Mouse (Mus musculus) right cerebral cortex, postnatal 36 days (tissue): ENCODE measurements around the gene Sde2.
A peak's percentile ranks its signal among the peaks of the same experiment; 100 is the strongest.
"Not testable (repeated sequence)": the region's sequence is repeated elsewhere in the genome, so short reads cannot be mapped to it uniquely, and the experiment has no call there.

Source experiments
- DNase-seq, 2 experiments: peaks; one replicate each; pipeline ENCODE4 v3.0.0; 2022; ENCODE audit warnings: low spot score in 2 of 2, mixed read lengths in 1 of 2

Gene Sde2

DNA sequence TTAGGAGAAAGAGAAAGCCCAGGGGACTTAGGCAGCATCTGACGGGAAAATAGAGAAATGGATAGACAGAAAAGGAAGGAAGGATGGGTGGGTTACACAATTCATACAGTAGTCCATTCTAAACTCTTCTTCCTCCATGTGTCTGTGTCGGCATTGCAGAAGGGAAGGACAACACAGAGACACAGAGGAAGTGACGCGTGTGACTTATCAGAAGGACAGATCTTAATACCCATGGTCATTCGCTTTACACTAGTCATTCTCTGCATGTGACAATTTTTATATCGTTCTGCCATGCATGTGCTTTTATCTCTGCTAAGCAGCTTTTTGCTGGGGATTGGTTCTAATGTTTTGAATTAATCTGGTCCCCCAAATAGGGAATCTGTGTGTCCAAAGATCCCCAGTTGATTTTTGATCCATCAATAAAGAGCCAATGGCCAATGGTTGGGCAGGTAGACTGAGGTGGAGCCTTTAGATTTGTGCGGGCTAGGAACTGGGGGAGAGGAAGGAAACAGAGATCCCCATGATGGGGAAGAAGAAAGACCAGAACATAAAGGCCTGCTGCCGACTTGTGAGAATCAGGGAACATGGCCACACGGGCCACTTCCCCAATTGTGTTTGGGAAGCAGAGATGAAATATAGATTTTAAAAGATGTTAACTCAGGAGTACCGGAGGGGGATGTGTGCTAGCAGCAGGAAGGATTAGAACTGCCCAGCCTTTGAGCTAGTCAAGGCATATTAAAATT is 15.5 kb upstream of the Sde2 start:
- no peak for DNase-seq

DNA sequence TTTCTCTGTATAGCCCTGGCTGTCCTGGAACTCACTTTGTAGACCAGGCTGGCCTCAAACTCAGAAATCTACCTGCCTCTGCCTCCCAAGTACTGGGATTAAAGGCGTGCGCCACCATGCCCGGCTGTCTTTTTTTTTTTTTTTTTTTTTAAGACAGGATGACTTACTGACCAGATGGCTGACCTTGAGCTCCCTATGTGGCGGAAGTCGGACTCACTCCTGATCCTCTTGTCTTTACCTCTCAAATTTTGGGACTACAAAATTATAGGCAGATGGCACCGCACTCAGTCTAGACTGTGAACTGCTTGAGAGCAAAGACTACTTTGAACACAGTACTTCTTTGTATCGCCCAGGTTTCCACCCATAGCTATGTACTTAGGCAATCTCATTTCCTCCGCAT is 14.5 kb upstream of the Sde2 start:
- not testable (repeated sequence) for DNase-seq

DNA sequence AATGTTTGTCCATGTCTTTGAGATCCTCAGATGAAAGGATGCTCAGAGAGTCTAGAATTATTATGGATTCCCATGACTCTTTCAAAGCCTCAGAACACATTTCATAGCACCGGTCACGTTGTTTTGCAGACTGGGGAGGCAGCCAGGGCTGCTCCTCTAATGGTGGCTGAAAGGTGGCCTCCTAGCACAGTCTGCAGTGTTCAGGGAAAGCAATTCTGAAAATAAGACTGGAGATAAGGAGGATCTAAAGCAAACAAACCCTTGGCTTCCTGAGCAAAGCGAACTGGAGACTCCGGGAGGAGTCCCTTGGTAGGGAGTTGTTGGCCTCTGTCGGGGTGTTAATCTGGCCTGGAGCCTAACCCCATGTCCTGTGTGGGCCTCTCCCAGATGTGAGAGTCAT is 13.7 kb upstream of the Sde2 start:
- no peak for DNase-seq

DNA sequence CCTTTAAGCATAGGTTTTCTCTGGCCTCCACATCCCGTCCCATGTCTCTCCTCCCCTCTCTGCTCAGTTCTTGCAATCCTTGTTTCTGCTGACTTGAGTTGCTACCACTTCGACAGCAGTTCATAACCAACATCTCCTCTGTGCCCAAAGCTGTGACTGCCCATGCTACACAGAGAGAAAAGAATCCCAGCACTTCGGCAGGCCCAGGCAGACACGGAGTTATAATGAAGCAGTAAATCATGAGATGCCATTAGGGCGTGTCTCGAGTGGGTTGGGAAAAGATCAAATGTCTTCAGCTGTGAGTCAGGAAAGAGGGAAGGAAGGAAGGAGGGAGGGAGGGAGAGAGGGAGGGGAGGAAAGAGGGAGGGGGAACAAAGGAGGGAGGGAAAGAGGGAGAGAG is 12.9 kb upstream of the Sde2 start:
- DNase-seq: no peak

DNA sequence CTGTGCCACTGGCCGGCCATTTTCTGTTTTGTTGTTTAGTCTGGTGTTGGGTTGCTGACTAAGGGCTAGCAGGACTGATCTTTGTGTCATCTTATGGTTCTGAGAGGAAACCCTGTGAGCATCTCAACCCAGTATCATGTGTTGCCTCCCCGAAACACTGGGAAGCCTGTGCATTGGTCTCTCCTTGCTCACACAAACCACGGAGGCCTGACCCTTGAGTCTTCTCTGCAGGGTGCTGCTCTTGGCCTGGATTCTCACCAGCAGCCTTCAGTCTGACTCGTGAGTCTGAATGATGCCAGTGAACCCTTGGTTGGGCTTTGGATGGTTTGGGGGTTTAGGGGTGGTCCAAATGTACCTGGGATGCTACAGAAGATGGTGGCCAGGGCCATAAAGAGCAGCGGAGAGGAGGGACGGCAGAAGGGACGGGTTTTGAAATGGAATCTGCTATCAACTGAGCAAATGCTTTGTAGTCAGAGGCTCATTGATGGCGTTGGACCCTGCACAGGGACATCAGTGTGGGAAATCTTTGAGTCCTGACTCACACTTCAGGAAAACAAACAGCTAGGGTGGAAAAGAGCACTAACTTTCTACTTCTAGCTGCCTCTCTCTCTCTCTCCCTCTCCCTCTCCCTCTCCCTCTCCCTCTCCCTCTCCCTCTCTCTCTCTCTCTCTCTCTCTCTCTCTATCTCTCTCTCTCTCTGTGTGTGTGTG is 11.6 kb upstream of the Sde2 start:
- no peak for DNase-seq

DNA sequence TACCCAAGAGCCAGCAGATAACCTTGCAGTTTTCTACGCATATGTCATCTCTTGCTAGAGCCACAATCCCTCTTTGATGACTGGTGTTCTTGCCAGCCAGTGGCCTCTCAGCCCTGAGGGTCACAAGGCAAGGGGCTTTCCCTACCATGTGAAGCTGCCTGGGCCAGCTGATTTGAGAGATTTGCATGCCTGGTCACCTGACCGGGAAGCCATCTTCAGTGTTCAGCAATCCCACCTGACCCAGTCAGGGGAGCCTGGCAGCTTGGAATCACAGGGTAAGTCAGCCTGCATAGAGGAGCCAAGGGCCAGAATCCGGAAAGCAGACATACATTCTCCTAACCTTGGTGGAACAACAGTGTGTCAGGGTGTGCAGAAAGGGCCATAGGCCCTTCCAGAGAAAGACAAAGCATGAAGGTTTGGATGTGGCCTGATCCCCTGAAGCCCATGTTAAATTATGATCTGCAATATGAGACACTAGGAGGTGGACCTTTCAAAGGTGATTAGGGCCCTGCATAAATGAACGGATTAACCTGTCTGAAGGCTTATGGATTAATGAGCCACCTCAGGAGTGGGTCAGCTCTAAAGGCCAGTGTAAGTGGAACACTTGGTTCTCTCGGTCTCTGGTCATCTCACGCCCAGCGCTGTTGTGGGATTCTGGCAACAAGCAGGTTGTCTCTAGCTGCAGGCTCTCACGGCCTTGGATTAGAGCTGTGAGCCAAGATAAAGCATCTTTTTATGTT is 9.2 kb upstream of the Sde2 start:
- DNase-seq: no peak

DNA sequence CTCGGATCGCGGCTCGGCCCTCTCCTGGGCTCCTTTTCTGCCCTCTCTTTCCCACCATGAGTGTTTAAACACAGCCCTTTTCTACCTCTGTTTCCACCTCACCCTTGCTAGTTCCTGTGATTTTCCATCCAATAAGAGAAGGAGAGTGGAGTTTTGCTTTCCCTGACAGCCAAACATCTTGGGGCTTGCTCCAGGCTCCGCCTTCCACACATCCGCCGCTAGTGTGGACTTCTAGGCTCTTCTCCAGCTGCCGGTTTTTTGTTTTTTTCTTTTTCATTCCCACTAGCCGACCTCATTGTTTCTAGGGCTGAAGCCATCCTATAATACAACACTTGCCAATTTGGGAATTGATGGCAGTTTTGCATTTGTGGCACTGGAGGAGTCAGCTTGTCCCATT is 2.8 kb upstream of the Sde2 start:
- DNase-seq: peak; percentile 44 to 65

DNA sequence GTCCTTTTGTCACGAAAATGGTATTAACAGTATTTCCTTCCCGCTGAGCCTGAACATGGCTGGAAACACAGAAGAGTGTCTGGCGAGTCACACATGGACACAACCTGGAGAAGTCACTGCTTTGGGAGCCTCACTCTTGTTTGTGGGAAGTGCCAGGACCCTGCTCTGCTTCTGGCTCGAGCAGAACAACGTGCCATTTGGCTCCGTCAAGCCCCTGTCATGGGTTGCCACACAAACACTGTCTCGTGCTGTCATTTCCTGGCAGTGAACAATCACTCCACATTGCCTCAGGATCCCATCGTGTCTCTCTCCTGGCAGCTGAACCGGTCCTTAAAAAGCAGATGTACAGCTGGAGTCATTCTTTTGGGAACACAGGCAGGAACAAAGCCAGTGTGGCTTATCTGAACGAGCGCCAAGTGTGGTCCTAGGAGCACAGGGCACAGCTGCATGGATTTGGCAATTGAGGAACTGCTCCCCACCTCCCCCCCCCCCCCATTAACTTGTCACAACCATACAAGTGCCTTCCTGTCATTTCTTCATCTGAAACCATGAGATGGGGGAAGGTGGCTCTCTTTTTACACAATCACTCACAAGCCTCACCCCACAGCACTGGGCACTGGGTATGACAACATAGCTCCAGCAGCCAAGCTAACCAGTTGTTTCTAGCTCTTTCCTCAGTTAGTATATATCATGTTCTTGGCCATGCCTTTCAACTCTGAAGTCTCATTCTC is 2.3 kb upstream of the Sde2 start:
- DNase-seq: peak; percentile 13 to 14

DNA sequence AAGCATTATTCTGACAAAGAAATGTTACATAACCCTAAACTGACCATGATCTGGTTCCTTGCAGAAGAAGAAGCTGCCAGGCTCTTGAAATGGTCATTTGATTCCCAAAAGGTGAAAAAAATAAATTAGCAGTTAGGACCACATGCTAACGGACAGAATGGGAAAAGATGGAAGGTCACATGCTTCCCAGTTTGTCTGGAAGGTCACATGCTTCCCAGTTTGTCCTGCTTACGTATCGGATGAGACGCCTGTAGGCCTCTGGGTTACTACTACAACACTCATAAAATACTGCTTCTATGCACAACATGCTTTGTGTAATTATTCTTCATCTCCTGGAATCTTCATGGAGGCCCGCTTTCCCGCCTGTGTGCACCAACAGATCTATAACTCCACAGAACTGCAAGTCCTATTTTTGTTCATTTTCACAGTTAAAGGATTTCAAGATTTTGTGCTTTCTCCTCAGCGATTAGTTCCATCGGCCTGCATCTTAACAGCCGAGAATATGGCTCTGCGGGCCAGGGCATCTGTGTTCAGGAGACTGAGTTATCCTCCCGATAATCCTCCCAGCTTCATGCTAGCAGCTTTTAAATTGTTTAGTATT is 1.1 kb upstream of the Sde2 start:
- no peak for DNase-seq

DNA sequence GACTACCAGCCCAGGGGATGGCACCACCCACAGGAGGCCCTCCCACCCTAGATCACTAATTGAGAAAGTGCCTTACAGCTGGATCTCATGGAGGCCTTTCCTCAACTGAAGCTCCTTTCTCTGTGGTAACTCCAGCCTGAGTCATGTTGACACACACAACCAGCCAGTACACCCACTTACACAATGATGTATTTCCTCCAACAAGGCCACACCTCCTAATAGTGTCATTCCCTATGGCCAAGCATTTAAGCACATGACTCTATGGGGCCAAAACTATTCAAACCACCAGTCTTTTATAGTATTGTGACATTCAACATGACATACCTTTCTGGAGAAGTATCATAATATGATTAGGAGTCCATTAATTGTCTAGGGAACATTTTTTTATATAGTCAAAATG is 7.8 kb downstream of the Sde2 start:
- no peak for DNase-seq

DNA sequence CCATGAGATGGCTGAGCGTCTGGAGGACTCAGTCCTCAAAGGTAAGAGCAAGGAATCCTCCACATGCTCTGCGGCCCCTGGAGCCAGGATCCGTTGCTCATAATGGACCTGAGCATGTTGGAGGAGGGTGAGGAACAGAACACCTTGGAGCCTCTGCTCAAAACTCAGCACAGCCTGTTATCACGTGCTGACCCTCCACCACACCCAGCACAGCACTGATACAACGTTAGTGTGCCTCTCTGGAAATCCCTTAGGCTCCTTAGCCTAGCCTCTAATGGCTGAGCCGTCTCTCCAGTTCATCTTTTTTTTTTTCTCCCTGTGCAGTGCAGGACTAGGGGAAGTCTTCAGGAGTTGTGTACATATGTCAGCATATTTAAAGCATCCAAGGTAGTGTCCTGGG is 9.1 kb downstream of the Sde2 start:
- DNase-seq: no peak

DNA sequence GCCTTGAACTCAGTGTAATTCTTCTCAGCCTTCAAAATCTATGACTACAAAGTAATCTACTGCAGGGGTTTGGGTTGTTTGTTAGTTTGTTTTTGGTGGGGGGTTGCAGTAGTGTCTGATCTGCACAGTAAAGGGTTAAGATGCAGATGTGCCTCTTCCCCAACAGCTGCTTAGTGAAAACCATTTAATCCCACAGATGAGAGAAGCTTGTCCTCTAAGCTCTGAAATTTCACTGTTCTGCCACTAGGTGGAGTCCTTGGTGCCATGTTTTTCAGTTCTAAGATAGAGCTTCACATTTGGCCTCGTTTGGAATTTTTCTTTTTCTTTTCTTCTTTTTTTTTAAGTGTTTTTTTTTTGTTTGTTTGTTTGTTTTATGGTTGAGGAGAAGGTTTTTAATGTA is 12.7 kb downstream of the Sde2 start:
- no peak for DNase-seq

DNA sequence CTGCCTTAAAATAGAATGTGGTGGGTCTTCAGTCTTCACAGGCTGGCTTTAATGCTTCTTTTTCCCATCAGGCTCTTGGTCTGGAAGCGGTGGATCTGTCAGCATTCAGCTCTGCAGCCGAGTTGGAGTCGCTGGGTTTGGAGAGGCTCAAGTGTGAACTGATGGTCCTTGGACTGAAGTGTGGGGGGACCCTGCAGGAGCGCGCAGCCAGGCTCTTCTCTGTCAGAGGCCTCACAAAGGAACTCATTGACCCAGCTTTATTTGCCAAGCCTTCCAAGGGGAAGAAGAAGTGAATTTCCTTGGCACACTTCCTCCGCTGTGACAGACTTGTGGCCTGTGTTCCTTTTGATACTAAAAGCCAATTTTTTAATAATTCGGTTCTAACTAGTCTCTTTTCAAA is 15.1 kb downstream of the Sde2 start:
- DNase-seq: no peak

DNA sequence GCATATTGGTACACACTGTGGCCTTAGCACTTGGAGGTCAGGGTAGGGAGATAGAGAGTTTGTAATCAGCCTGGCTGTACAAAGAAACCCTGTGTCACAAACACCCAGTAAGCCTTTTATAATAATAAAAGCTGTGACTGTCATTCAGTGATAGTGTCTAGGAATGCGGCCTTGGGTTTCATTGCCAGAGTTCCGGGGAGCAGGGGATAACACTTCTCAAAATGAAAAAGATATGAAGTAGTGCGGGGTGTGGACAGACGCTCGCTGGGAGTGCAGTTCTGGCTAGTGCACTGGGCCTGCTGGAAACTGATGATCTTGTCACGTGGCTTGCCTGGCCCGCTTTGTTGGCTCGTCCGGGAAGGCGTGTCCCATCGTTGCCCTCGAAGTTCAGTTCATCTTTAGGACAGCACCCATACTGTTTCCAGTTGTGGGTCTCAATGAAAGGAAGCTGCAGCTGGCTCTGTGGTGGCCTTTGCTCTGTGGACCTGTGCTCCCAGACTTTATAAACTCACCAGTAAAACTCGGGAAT is 19.3 kb downstream of the Sde2 start:
- DNase-seq: no peak

DNA sequence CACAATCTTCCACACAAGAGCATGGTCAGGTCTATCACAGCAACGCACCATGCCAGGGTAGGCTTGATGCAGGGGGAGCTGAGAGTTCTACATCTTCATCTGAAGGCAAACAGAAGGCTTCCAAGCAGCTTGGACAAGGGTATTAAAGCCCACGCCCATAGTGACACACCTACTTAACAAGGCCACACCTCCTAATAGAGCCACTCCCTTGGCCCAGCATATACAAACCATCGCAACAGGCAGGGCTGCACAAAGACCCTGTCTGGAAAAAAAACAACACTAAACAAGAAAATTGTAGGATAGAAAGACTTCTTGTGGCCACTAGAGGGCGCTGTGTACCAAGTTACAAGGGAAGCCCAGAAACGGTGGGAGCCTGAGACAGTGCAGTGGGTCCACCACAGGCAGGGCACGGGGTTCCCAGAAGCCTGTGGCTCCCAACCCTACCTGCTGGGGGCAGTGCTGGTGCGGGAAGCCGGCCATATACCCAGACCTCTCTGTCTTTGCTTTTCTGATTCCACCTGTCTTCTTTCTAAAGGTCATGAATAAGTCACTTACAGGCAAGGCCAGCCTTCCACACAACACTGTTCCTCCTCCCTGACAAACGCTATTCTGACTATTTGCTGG is 23.0 kb downstream of the Sde2 start:
- no peak for DNase-seq

DNA sequence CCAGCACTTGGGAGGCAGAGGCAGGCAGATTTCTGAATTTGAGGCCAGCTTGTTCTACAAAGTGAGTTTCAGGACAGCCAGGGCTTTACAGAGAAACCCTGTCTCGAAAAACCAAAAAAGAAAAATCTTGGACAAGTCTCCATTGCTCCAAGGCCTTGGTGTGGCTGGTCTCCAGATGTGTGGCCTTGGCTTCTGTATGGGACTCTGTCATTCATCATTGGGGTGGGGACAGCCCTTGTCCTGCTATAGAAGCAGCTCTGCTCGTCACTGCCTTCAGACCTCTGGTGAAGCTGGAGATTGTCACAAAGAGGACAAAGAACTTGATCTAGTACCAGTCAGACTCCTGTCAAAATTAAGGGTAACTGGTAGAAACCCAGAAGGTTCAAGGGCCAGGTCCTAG is 23.7 kb downstream of the Sde2 start:
- DNase-seq: no peak

DNA sequence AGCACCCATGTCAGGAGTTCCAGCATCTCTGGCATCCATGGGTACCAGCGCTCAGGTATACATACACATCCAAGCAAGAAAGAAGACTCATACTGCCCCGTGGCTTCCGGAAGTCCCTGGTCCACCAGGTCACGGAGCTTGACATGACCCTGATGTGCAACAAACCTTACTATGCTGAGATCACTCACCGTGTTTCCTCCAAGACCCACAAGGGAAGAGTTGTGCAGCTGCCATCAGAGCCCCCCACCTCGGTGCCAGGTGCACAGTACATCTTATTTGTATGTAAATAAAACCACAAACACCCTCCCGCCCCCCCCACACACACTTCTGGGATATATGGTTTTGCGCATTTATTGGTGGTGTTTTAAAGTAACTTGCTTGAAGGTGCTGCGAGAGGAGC is 24.2 kb downstream of the Sde2 start:
- no peak for DNase-seq

DNA sequence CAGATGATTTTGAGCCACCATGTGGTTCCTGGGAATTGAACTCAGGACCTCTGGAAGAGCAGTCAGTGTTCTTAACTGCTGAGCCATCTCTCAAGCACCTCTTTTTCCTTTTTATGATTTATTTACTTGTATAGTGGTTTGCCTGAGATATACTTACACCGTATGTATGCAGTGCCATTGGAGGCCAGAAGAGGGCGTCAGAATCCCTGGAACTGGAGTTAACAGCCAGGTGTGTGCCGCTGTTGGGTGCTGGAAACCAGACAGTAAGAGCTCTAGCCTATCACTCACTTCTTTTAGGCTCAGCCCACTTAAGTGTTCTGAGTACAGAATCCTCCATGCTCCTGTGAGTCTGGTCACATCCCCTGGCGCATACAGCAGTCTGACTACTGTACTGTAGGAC is 26.5 kb downstream of the Sde2 start:
- DNase-seq: no peak

DNA sequence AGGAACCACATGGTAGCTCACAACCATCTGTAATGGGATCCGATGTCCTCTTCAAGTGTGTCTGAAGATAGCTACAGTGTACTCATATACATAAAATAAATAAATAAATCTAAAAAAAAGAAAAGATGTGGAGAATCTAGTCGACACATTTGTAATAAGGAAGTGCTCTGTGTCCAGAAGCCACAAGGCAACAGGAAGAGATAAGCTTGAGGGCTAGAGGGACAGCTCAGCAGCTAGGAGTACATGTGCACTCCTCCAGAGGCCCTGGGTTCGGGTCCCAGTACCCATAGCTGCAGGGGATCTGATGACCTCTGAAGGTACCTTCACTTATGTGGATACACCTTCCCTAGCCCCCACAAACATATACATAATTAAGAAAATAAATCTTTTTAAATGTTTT is 30.8 kb downstream of the Sde2 start:
- no peak for DNase-seq

DNA sequence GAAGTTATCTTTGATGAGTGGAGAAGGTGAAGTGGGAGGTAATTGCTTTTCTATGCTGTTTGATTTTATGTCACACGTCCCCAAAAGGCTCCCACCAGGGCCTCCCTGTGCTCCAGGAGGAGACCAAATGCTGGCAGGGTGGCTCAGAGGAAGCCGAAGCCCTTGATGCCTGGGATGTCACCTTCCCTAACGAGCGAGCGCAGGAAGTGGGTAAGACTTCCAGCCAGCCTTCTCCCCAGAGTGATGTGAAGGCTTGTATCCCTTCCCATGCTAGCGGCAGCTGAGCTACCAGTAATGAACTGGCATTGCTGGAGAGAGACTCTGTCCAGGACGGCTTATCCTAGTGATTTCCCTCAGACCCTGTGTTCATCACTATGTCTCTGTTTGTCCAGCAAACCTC is 32.8 kb downstream of the Sde2 start:
- DNase-seq: no peak

DNA sequence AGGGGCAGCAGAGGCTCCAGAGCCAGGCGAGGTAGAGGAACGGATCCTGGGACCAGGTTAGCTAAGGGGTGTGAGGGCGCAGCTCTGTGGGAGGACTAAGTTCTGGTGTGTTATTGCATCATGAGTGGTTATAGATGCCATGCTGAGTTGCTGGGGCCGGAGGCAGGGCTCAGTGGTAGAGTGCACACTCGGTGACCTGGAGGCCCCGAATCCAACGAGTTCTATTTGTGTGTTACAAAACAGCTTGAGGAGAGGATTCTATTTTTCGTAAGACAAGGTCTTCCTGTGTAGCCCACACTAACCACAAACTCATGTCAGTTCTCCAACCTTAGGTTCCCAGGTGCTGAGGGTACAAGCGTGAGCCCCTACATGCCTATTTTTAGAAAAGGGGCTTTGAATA is 33.6 kb downstream of the Sde2 start:
- DNase-seq: no peak
